Mouse (Mus musculus) limb, embryonic 14.5 days (tissue): ENCODE measurements around the gene Prr5. TPM values are rescaled to one million over a fixed set of nuclear protein-coding genes. Genes with fewer than 3 reads are reported as not detected.

ENCODE experiments used
- ATAC-seq: fragments of 200-750 bp; cut with Nextera tagmentation; 2 replicates; pipeline ENCODE4 v1.8.0; 2017; ENCODE audit warnings: low read depth, moderate number of reproducible peaks, moderate TSS enrichment; ENCODE audit not compliant: low FRiP score
- DNase-seq: peaks from one replicate; pipeline ENCODE4 v3.0.0-alpha.2; 2015; ENCODE audit warnings: low spot score
- H3K27ac ChIP-seq: fragments of 300-500 bp; sonication (generic); replicated peaks from 2 replicates; pipeline ENCODE4 v1.5.1; 2014; ENCODE audit warnings: low read depth, mild to moderate bottlenecking, low read length, moderate library complexity, mixed read lengths
- H3K27me3 ChIP-seq: fragments of 300-500 bp; sonication (generic); 2 replicates; pipeline ENCODE4 v1.6.1; 2014; ENCODE audit warnings: low read length, mixed read lengths; ENCODE audit not compliant: control insufficient read depth, insufficient read depth
- H3K36me3 ChIP-seq: fragments of 300-500 bp; sonication (generic); 2 replicates; pipeline ENCODE4 v1.6.1; 2014; ENCODE audit warnings: mild to moderate bottlenecking, low read length, moderate library complexity, mixed read lengths; ENCODE audit not compliant: control insufficient read depth, insufficient read depth
- H3K4me1 ChIP-seq: fragments of 300-500 bp; sonication (generic); 2 replicates; pipeline ENCODE4 v1.6.1; 2014; ENCODE audit warnings: antibody characterized with exemption, low read length, mixed read lengths; ENCODE audit not compliant: control insufficient read depth, insufficient read depth
- H3K4me2 ChIP-seq: fragments of 300-500 bp; sonication (generic); replicated peaks from 2 replicates; pipeline ENCODE4 v1.6.1; 2014; ENCODE audit warnings: low read depth, mild to moderate bottlenecking, low read length, moderate library complexity; ENCODE audit not compliant: severe bottlenecking
- H3K4me3 ChIP-seq: fragments of 300-500 bp; sonication (generic); replicated peaks from 2 replicates; pipeline ENCODE4 v1.5.1; 2014; ENCODE audit warnings: low read length
- H3K9ac ChIP-seq: fragments of 300-500 bp; sonication (generic); 2 replicates; pipeline ENCODE4 v1.6.1; 2014; ENCODE audit warnings: mild to moderate bottlenecking, low read depth, low read length, moderate library complexity; ENCODE audit not compliant: severe bottlenecking
- H3K9me3 ChIP-seq: fragments of 300-500 bp; sonication (generic); 2 replicates; pipeline ENCODE4 v1.6.1; 2016; ENCODE audit warnings: low read length; ENCODE audit not compliant: control insufficient read depth
- POLR2A ChIP-seq: fragments of 200-500 bp; IDR thresholded peaks from 2 replicates; pipeline ENCODE4 v1.8.0; 2012; ENCODE audit warnings: inconsistent platforms, mild to moderate bottlenecking, moderate library complexity, borderline replicate concordance; ENCODE audit not compliant: insufficient read depth, insufficient read length; ENCODE audit errors: extremely low read depth
- WGBS: fragments of 180-500 bp; shearing (Covaris S2); extraction: QIAGEN DNeasy Blood & Tissue Kit; methylation state at CpG from one replicate; pipeline ENCODE4 v1.1.7; 2014; 5-methylcytosine and 5-hydroxymethylcytosine counted together
- polyA plus RNA-seq, 2 experiments: library from polyadenylated mRNA; depleted of rRNA in 1 of 2; stranded (reverse) in 1 of 2; unstranded in 1 of 2; fragments of >200 nt; fragmentation: Nextera tagmentation in 1 of 2; extraction: Ambion mirVana in 1 of 2; gene quantifications; 2 replicates each; pipeline versions ENCODE4 v1.2.1 to v1.2.3; 2012 to 2014

The Prr5 gene
- polyA plus RNA-seq, 2 experiments: 29.7 to 41.4 TPM

- Histone ChIP-seq H3K9ac (no peak overlapping the region), H3K27me3 (no peaks in the 10 kb centered on the region), H3K27ac (peak overlapping the region; percentile 81), H3K4me3 (no peak overlapping the region), H3K4me1 (peaks cover 23% of the 10 kb centered on the region), H3K4me2 (no peak overlapping the region; the same call in 1 of the 2 replicates), H3K9me3 (no peaks in the 10 kb centered on the region), H3K36me3 (peaks cover 59% of the 10 kb centered on the region)
- DNase-seq (no peak), ATAC-seq (peak; percentile 67)
- 33% methylated on average over 11 of the region's 11 CpGs for WGBS
- no peak for TF ChIP-seq POLR2A
These were observed 28.2 kb downstream of the Prr5 start for GRCm38 (mm10) chr15:84697611-84698011.

GRCm38 (mm10) chr15:84698189-84698588 is 28.8 kb downstream of the Prr5 start:
- no peak for TF ChIP-seq POLR2A
- Histone ChIP-seq H3K9me3 (no peaks in the 10 kb centered on the region), H3K4me3 (no peak overlapping the region), H3K27ac (peak overlapping the region; percentile 81), H3K4me1 (peaks cover 23% of the 10 kb centered on the region), H3K36me3 (peaks cover 63% of the 10 kb centered on the region), H3K27me3 (no peaks in the 10 kb centered on the region), H3K4me2 (no peak overlapping the region), H3K9ac (no peak overlapping the region)
- ATAC-seq (no peak), DNase-seq (no peak)
- 58% methylated on average over 2 of the region's 2 CpGs for WGBS

- peaks cover 23% of the 10 kb centered on the region for H3K4me1 ChIP-seq
- DNase-seq: peak; percentile 67
- no peak overlapping the region for H3K4me2 ChIP-seq
- 56% methylated on average over 6 of the region's 6 CpGs for WGBS
- no peak for ATAC-seq
- H3K4me3 ChIP-seq: no peak overlapping the region
- H3K9me3 ChIP-seq: no peaks in the 10 kb centered on the region
- H3K27me3 ChIP-seq: no peaks in the 10 kb centered on the region
- TF ChIP-seq POLR2A: no peak
- H3K9ac ChIP-seq: no peak overlapping the region
- no peak overlapping the region for H3K27ac ChIP-seq
- H3K36me3 ChIP-seq: peaks cover 51% of the 10 kb centered on the region
These were observed 30.9 kb downstream of the Prr5 start for GRCm38 (mm10) chr15:84700147-84700794.

GRCm38 (mm10) chr15:84701947-84702346 is 32.5 kb downstream of the Prr5 start:
- Histone ChIP-seq H3K4me1 (peaks cover 13% of the 10 kb centered on the region), H3K9me3 (no peaks in the 10 kb centered on the region), H3K27ac (no peak overlapping the region), H3K36me3 (peaks cover 38% of the 10 kb centered on the region), H3K4me3 (no peak overlapping the region), H3K9ac (no peak overlapping the region), H3K4me2 (no peak overlapping the region), H3K27me3 (no peaks in the 10 kb centered on the region)
- whole genome bisulfite sequencing: 28% methylated on average over 4 of the region's 4 CpGs
- peak; percentile 54 for DNase-seq
- no peak for ATAC-seq
- no peak for TF ChIP-seq POLR2A

- Histone ChIP-seq H3K9ac (no peak overlapping the region), H3K9me3 (no peaks in the 10 kb centered on the region), H3K27me3 (no peaks in the 10 kb centered on the region), H3K4me2 (no peak overlapping the region), H3K27ac (no peak overlapping the region), H3K36me3 (peaks cover 37% of the 10 kb centered on the region), H3K4me3 (no peak overlapping the region), H3K4me1 (peaks cover 8% of the 10 kb centered on the region)
- no peak for TF ChIP-seq POLR2A
- 87% methylated on average over 28 of the region's 29 CpGs for WGBS
- ATAC-seq: no peak
- DNase-seq: no peak
These were observed 33.2 kb downstream of the Prr5 start for GRCm38 (mm10) chr15:84702391-84703345.
